Mouse (Mus musculus) intestine, postnatal 0 days (tissue): ENCODE data around the gene Olfr1509. TPM values are rescaled to one million over a fixed set of nuclear protein-coding genes. Genes with fewer than 3 reads are reported as not detected.

Source experiments
- ATAC-seq: fragments of 200-750 bp; cut with Nextera tagmentation; 2 replicates; pipeline ENCODE4 v1.8.0; 2017; ENCODE audit warnings: mild to moderate bottlenecking, moderate TSS enrichment, moderate library complexity
- H3K27ac ChIP-seq: fragments of 300-500 bp; sonication (generic); 2 replicates; pipeline ENCODE4 v1.5.1; 2014; ENCODE audit warnings: mild to moderate bottlenecking, low read depth, low read length, moderate library complexity
- H3K27me3 ChIP-seq: fragments of 300-500 bp; sonication (generic); replicated peaks from 2 replicates; pipeline ENCODE4 v1.6.1; 2014; ENCODE audit warnings: low read length, mixed read lengths; ENCODE audit not compliant: control insufficient read depth, insufficient read depth
- H3K36me3 ChIP-seq: fragments of 300-500 bp; sonication (generic); 2 replicates; pipeline ENCODE4 v1.6.1; 2014; ENCODE audit warnings: mild to moderate bottlenecking, moderate library complexity; ENCODE audit not compliant: control insufficient read depth, insufficient read depth
- H3K4me1 ChIP-seq: fragments of 300-500 bp; sonication (generic); replicated peaks from 2 replicates; pipeline ENCODE4 v1.6.1; 2014; ENCODE audit warnings: antibody characterized with exemption, low read length, mixed read lengths; ENCODE audit not compliant: control insufficient read depth, insufficient read depth
- H3K4me2 ChIP-seq: fragments of 300-500 bp; sonication (generic); replicated peaks from 2 replicates; pipeline ENCODE4 v1.6.1; 2014; ENCODE audit warnings: low read depth, mild to moderate bottlenecking, moderate library complexity
- H3K4me3 ChIP-seq: fragments of 300-500 bp; sonication (generic); 2 replicates; pipeline ENCODE4 v1.5.1; 2014; ENCODE audit warnings: low read depth, low read length
- H3K9ac ChIP-seq: fragments of 300-500 bp; sonication (generic); 2 replicates; pipeline ENCODE4 v1.6.1; 2014; ENCODE audit warnings: mild to moderate bottlenecking, low read depth, low read length
- H3K9me3 ChIP-seq: fragments of 300-500 bp; sonication (generic); 2 replicates; pipeline ENCODE4 v1.6.1; 2016; ENCODE audit warnings: mixed run types; ENCODE audit not compliant: control insufficient read depth
- CTCF ChIP-seq: sonication (generic); IDR thresholded peaks from 2 replicates; pipeline ENCODE4 v1.5.1; 2016; ENCODE audit warnings: low read depth, mild to moderate bottlenecking, control low read depth, antibody characterized with exemption, moderate library complexity
- WGBS: fragments of 180-500 bp; shearing (Covaris S2); extraction: QIAGEN DNeasy Blood & Tissue Kit; methylation state at CpG from one replicate; pipeline ENCODE4 v1.1.7; 2014; 5-methylcytosine and 5-hydroxymethylcytosine counted together
- polyA plus RNA-seq: library from polyadenylated mRNA; unstranded; fragments of >200 nt; fragmentation: Nextera tagmentation; extraction: Ambion mirVana; gene quantifications from 2 replicates; pipeline ENCODE4 v1.2.1, GENCODE M21; 2015

Olfr1509 gene
- polyA plus RNA-seq, 1 experiment from 2014 or later = not detected

DNA sequence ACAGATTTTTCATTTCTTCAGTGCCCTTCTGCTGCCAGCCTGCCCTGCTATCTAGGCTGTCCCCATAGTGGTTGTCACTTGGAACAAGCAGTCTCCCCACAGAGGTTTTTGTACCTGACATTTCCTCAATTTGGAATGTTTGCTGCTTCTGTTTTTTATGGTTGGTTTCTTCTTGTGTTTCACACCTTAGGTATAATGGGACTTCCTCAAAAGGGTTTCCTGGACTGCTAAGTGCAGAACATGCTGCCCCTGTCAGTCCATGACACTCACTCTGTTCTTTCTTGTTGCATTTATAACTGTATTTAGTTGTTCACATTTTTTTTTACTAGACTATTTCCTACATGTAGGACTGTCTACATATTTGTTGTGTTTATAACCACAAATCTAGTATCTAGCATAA lies 19.1 kb downstream of the Olfr1509 start:
- Histone ChIP-seq H3K27ac (no peak overlapping the region), H3K4me1 (no peaks in the 10 kb centered on the region), H3K4me3 (no peak overlapping the region), H3K9me3 (no peaks in the 10 kb centered on the region), H3K27me3 (no peaks in the 10 kb centered on the region), H3K9ac (no peak overlapping the region), H3K36me3 (no peaks in the 10 kb centered on the region), H3K4me2 (no peak overlapping the region)
- no peak for TF ChIP-seq CTCF
- no peak for ATAC-seq

GRCm38 (mm10) chr14:52465738-52466137 lies 22.9 kb downstream of the Olfr1509 start:
- Histone ChIP-seq H3K4me1 (no peaks in the 10 kb centered on the region), H3K27ac (no peak overlapping the region), H3K4me3 (no peak overlapping the region), H3K36me3 (no peaks in the 10 kb centered on the region), H3K9me3 (no peaks in the 10 kb centered on the region), H3K27me3 (no peaks in the 10 kb centered on the region), H3K9ac (no peak overlapping the region), H3K4me2 (no peak overlapping the region)
- 60% methylated on average over 1 of the region's 1 CpGs for WGBS
- no peak for TF ChIP-seq CTCF
- no peak for ATAC-seq

DNA sequence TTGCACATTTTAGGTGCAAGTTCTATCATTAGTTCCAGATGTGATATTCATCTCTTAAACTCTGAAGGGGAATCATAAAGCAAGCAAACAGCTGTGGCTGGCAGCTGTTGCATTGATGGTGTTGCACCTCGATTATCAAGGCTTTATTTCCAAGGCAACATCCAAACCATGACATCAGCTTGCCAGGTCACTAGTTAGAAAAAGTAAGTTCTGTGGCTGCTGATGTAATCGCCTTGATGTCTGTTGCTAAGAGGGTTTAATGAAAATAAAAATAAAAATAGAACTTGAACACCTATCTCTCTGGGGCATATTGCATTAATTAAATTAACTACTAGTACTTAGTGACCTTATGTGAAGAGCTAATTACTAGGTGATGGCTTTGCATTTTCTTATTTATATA lies 24.6 kb downstream of the Olfr1509 start, which contains the start of gene Olfr1508:
Gene Olfr1508 (minus strand): TSS at position 101 of the 400 bp plus-strand sequence.
- H3K27ac ChIP-seq = no peak within 1 kb of the TSS
- ATAC-seq = no peak
- no peak within 1 kb of the TSS for H3K4me3 ChIP-seq
- no peak within 1 kb of the TSS for H3K4me2 ChIP-seq
- H3K9me3 ChIP-seq = no peaks in the 10 kb centered on the region
- no peak for TF ChIP-seq CTCF
- H3K27me3 ChIP-seq = no peaks in the 10 kb centered on the region
- WGBS = 50% methylated on average over 2 of the region's 2 CpGs
- H3K9ac ChIP-seq = no peak within 1 kb of the TSS
- no peaks in the 10 kb centered on the region for H3K4me1 ChIP-seq
- no peaks in the 10 kb centered on the region for H3K36me3 ChIP-seq

GRCm38 (mm10) chr14:52495516-52495915 lies 52.7 kb downstream of the Olfr1509 start, which contains the start of gene Olfr1507:
Gene Olfr1507 (minus strand): TSS chr14:52495749.
- Histone ChIP-seq H3K4me3 (no peak within 1 kb of the TSS), H3K4me1 (no peaks in the 10 kb centered on the region), H3K9ac (no peak within 1 kb of the TSS), H3K36me3 (no peaks in the 10 kb centered on the region), H3K27ac (no peak within 1 kb of the TSS), H3K27me3 (no peaks in the 10 kb centered on the region), H3K4me2 (no peak within 1 kb of the TSS), H3K9me3 (no peaks in the 10 kb centered on the region)
- 81% methylated on average over 4 of the region's 4 CpGs for WGBS
- no peak for ATAC-seq
- TF ChIP-seq CTCF = no peak

Other genes with a start within 250 kb of the Olfr1509 start
- gene Supt16, start 245.6 kb upstream of the Olfr1509 start, polyA plus RNA-seq = 16.6 and 17.1 TPM in 2 replicates
- 15.7 and 17.4 TPM in 2 replicates for gene Chd8, start 185.2 kb upstream of the Olfr1509 start, polyA plus RNA-seq
- 20.8 and 21.7 TPM in 2 replicates for gene Tox4, start 163.8 kb upstream of the Olfr1509 start, polyA plus RNA-seq
- 6.8 and 7.8 TPM in 2 replicates for gene Rab2b, start 163.4 kb upstream of the Olfr1509 start, polyA plus RNA-seq
- 9.2 and 11.8 TPM in 2 replicates for gene Mettl3, start 137.9 kb upstream of the Olfr1509 start, polyA plus RNA-seq
- 2.4 and 2.7 TPM in 2 replicates for gene Sall2, start 114.2 kb upstream of the Olfr1509 start, polyA plus RNA-seq
- gene Olfr1513, start 86.6 kb upstream of the Olfr1509 start, polyA plus RNA-seq = not detected in 2 replicates
- gene Olfr1512, start 63.8 kb upstream of the Olfr1509 start, polyA plus RNA-seq = not detected in 2 replicates
- not detected in 2 replicates for gene Olfr1511, start 45.6 kb upstream of the Olfr1509 start, polyA plus RNA-seq
- gene Olfr1510, start 28.6 kb upstream of the Olfr1509 start, polyA plus RNA-seq = not detected in 2 replicates
- gene Olfr1508, start 24.5 kb downstream of the Olfr1509 start, polyA plus RNA-seq = not detected in 2 replicates
- gene Olfr1507, start 52.8 kb downstream of the Olfr1509 start, polyA plus RNA-seq = not detected in 2 replicates